Mouse (Mus musculus): ENCODE measurements around the gene Syncrip. TPM values are rescaled to one million over a fixed set of nuclear protein-coding genes. Genes with fewer than 3 reads are reported as not detected.
"Not testable (repeated sequence)": the region's sequence is repeated elsewhere in the genome, so short reads cannot be mapped to it uniquely, and the experiment has no call there.

The Syncrip gene
- 95.9 and 102 TPM in 2 replicates for polyA plus RNA-seq (2015; fragmentation: Nextera tagmentation; extraction: Ambion mirVana)

GRCm38 (mm10) chr9:88482230-88482828 is at the start of gene Syncrip:
Gene Syncrip (minus strand): TSS chr9:88482574.
- peak within 1 kb of the TSS; percentile 100 for H3K27ac ChIP-seq
- peak within 1 kb of the TSS; percentile 90 for H3K4me2 ChIP-seq (replicated peaks)
- peak within 1 kb of the TSS; percentile 99 for H3K9ac ChIP-seq (replicated peaks)
- not testable (repeated sequence) for H3K9me3 ChIP-seq, H3K27me3 ChIP-seq, H3K36me3 ChIP-seq
- peak; percentile 96 for ATAC-seq
- peaks cover 36% of the 10 kb centered on the region for H3K4me1 ChIP-seq (replicated peaks)
- peak within 1 kb of the TSS; percentile 98 for H3K4me3 ChIP-seq (replicated peaks)
- under 1% methylated on average over 43 of the region's 68 CpGs for WGBS

GRCm38 (mm10) chr9:88529979-88530580 is 47.7 kb upstream of the Syncrip start:
- Histone ChIP-seq H3K27me3 (0 out of 2 replicates have a peak, but pooled peaks cover 2% of the 10 kb centered on the region), H3K4me2 (replicated peaks) (no peak overlapping the region), H3K27ac (no peak overlapping the region), H3K9ac (replicated peaks) (no peak overlapping the region), H3K36me3 (no peaks in the 10 kb centered on the region), H3K4me3 (replicated peaks) (no peak overlapping the region), H3K9me3 (no peaks in the 10 kb centered on the region), H3K4me1 (replicated peaks) (no peaks in the 10 kb centered on the region)
- ATAC-seq = no peak
- 91% methylated on average over 5 of the region's 5 CpGs for WGBS

- Histone ChIP-seq H3K27me3 (0 out of 2 replicates have a peak, but pooled peaks cover 3% of the 10 kb centered on the region), H3K4me3 (replicated peaks) (no peak overlapping the region), H3K9me3 (no peaks in the 10 kb centered on the region), H3K27ac (no peak overlapping the region), H3K4me1 (replicated peaks) (no peaks in the 10 kb centered on the region), H3K4me2 (replicated peaks) (no peak overlapping the region), H3K36me3 (no peaks in the 10 kb centered on the region), H3K9ac (replicated peaks) (no peak overlapping the region)
- ATAC-seq = no peak
- 90% methylated on average over 3 of the region's 3 CpGs for WGBS
Measured at GRCm38 (mm10) chr9:88529571-88529970, 47.2 kb upstream of the Syncrip start.

GRCm38 (mm10) chr9:88528736-88529135 is 46.4 kb upstream of the Syncrip start:
- Histone ChIP-seq H3K9ac (replicated peaks) (no peak overlapping the region), H3K36me3 (no peaks in the 10 kb centered on the region), H3K27ac (no peak overlapping the region), H3K27me3 (0 out of 2 replicates have a peak, but pooled peaks cover 3% of the 10 kb centered on the region), H3K4me3 (replicated peaks) (no peak overlapping the region), H3K9me3 (no peaks in the 10 kb centered on the region), H3K4me2 (replicated peaks) (no peak overlapping the region), H3K4me1 (replicated peaks) (no peaks in the 10 kb centered on the region)
- no peak for ATAC-seq
- 77% methylated on average over 5 of the region's 5 CpGs for WGBS

GRCm38 (mm10) chr9:88527956-88528355 is 45.6 kb upstream of the Syncrip start:
- H3K4me1 ChIP-seq (replicated peaks) = peaks cover 3% of the 10 kb centered on the region
- H3K27me3 ChIP-seq = 0 out of 2 replicates have a peak, but pooled peaks cover 3% of the 10 kb centered on the region
- WGBS = 88% methylated on average over 4 of the region's 4 CpGs
- H3K4me2 ChIP-seq (replicated peaks) = no peak overlapping the region
- H3K27ac ChIP-seq = no peak overlapping the region
- ATAC-seq = no peak
- H3K9ac ChIP-seq (replicated peaks) = no peak overlapping the region
- H3K36me3 ChIP-seq = no peaks in the 10 kb centered on the region
- H3K4me3 ChIP-seq (replicated peaks) = no peak overlapping the region
- H3K9me3 ChIP-seq = no peaks in the 10 kb centered on the region

GRCm38 (mm10) chr9:88525341-88525740 is 43.0 kb upstream of the Syncrip start:
- Histone ChIP-seq H3K9me3 (no peaks in the 10 kb centered on the region), H3K9ac (replicated peaks) (no peak overlapping the region), H3K27ac (no peak overlapping the region), H3K27me3 (0 out of 2 replicates have a peak, but pooled peaks cover 3% of the 10 kb centered on the region), H3K4me2 (replicated peaks) (no peak overlapping the region), H3K4me1 (replicated peaks) (peaks cover 12% of the 10 kb centered on the region), H3K4me3 (replicated peaks) (no peak overlapping the region), H3K36me3 (peaks cover 9% of the 10 kb centered on the region)
- ATAC-seq = no peak
- WGBS = 89% methylated on average over 6 of the region's 6 CpGs

GRCm38 (mm10) chr9:88524796-88525195 is 42.4 kb upstream of the Syncrip start:
- Histone ChIP-seq H3K9me3 (no peaks in the 10 kb centered on the region), H3K4me3 (replicated peaks) (no peak overlapping the region), H3K4me1 (replicated peaks) (peaks cover 18% of the 10 kb centered on the region), H3K27me3 (0 out of 2 replicates have a peak, but pooled peaks cover 3% of the 10 kb centered on the region), H3K27ac (no peak overlapping the region), H3K9ac (replicated peaks) (no peak overlapping the region), H3K36me3 (peaks cover 14% of the 10 kb centered on the region), H3K4me2 (replicated peaks) (no peak overlapping the region)
- WGBS = 88% methylated on average over 3 of the region's 3 CpGs
- ATAC-seq = no peak

- ATAC-seq = no peak
- Histone ChIP-seq H3K27me3 (0 out of 2 replicates have a peak, but pooled peaks cover 3% of the 10 kb centered on the region), H3K4me1 (replicated peaks) (peaks cover 22% of the 10 kb centered on the region), H3K4me2 (replicated peaks) (no peak overlapping the region), H3K36me3 (peaks cover 17% of the 10 kb centered on the region), H3K4me3 (replicated peaks) (no peak overlapping the region), H3K9me3 (no peaks in the 10 kb centered on the region), H3K9ac (replicated peaks) (no peak overlapping the region), H3K27ac (no peak overlapping the region)
- 96% methylated on average over 2 of the region's 2 CpGs for WGBS
Measured at GRCm38 (mm10) chr9:88524367-88524766, 42.0 kb upstream of the Syncrip start.

- Histone ChIP-seq H3K4me3 (replicated peaks) (peak overlapping the region; percentile 90), H3K4me2 (replicated peaks) (peak overlapping the region; percentile 75), H3K9me3 (no peaks in the 10 kb centered on the region), H3K36me3 (peaks cover 17% of the 10 kb centered on the region), H3K9ac (replicated peaks) (peak overlapping the region; percentile 68), H3K4me1 (replicated peaks) (peaks cover 26% of the 10 kb centered on the region), H3K27me3 (0 out of 2 replicates have a peak, but pooled peaks cover 3% of the 10 kb centered on the region), H3K27ac (peak overlapping the region; percentile 79)
- WGBS = under 1% methylated on average over 16 of the region's 16 CpGs
- ATAC-seq = no peak; the same call in 1 of the 2 replicates
Measured at GRCm38 (mm10) chr9:88523335-88523668, 40.9 kb upstream of the Syncrip start.

GRCm38 (mm10) chr9:88522569-88523334 is 40.4 kb upstream of the Syncrip start:
- Histone ChIP-seq H3K4me3 (replicated peaks) (peak overlapping the region; percentile 90), H3K4me1 (replicated peaks) (peaks cover 26% of the 10 kb centered on the region), H3K36me3 (peaks cover 17% of the 10 kb centered on the region), H3K4me2 (replicated peaks) (peak overlapping the region; percentile 77), H3K9me3 (no peaks in the 10 kb centered on the region), H3K9ac (replicated peaks) (peak overlapping the region; percentile 95), H3K27ac (peak overlapping the region; percentile 95), H3K27me3 (0 out of 2 replicates have a peak, but pooled peaks cover 3% of the 10 kb centered on the region)
- peak; percentile 92 for ATAC-seq
- under 1% methylated on average over 69 of the region's 69 CpGs for WGBS

- 0% methylated on average over 10 of the region's 10 CpGs for WGBS
- H3K36me3 ChIP-seq = peaks cover 17% of the 10 kb centered on the region
- no peaks in the 10 kb centered on the region for H3K9me3 ChIP-seq
- peak overlapping the region; percentile 90 for H3K4me3 ChIP-seq (replicated peaks)
- peak overlapping the region; percentile 77 for H3K4me2 ChIP-seq (replicated peaks)
- no peak for ATAC-seq
- 0 out of 2 replicates have a peak, but pooled peaks cover 3% of the 10 kb centered on the region for H3K27me3 ChIP-seq
- peak overlapping the region; percentile 95 for H3K27ac ChIP-seq
- peaks cover 26% of the 10 kb centered on the region for H3K4me1 ChIP-seq (replicated peaks)
- H3K9ac ChIP-seq (replicated peaks) = peak overlapping the region; percentile 95
Measured at GRCm38 (mm10) chr9:88521961-88522568, 39.7 kb upstream of the Syncrip start.
